Comparison of ENCODE assay signal across 7 mouse cellular contexts in genomic region chr16:17553910-17554685, GRCm38 (mm10). TPM values are rescaled to one million over a fixed set of nuclear protein-coding genes. Genes with fewer than 3 reads are reported as not detected.
DNase-seq lines count a peak whose midpoint lies in the region; ATAC-seq and TF ChIP-seq lines count a peak whose summit lies in the region.

No protein-coding gene starts in this region.

- peaks cover 6 to 30% of the 10 kb centered on the region in 2 experiments for H3K4me1 ChIP-seq in MEL (ENCODE audit: control insufficient read depth in 1 of 2, insufficient read depth in 2 of 2, low read length in 2 of 2)
- no peaks in the 10 kb centered on the region for H3K4me1 ChIP-seq in brown adipose tissue, adult 24 weeks (ENCODE audit: control insufficient read depth, insufficient read depth, insufficient read length, low read length)
- H3K4me1 ChIP-seq in heart, embryonic 14.5 days (ENCODE audit: control insufficient read depth in 2 of 2, insufficient read depth in 2 of 2, low read length in 2 of 2), result peaks cover 24 to 31% of the 10 kb centered on the region in 2 experiments
- H3K4me1 ChIP-seq in megakaryocyte, embryonic 14.5 days, result peaks cover 43% of the 10 kb centered on the region

- no peak for TF ChIP-seq RAD21 in MEL (IDR thresholded peaks at IDR 0.05; ENCODE audit: low read depth, low read length)

- no peaks in the 10 kb centered on the region for H3K79me2 ChIP-seq in MEL (ENCODE audit: control insufficient read depth, insufficient read depth, low read length, poor library complexity)

- no peak for TF ChIP-seq CTCF in MEL (IDR thresholded peaks at IDR 0.05 in 2 of 3, conservative IDR thresholded peaks at IDR 0.05 in 1 of 3; ENCODE audit: control insufficient read depth in 1 of 3, insufficient read depth in 1 of 3, low read depth in 2 of 3, low read length in 3 of 3, poor library complexity in 1 of 3, severe bottlenecking in 1 of 3)
- no peak for TF ChIP-seq CTCF in left cerebral cortex, adult 2 months (IDR thresholded peaks at IDR 0.05)

- peak overlapping the region; percentile 58 to 71 for H3K4me3 ChIP-seq in MEL (ENCODE audit: control insufficient read depth in 1 of 2, insufficient read depth in 1 of 2, low read depth in 2 of 2, low read length in 2 of 2)
- H3K4me3 ChIP-seq in brown adipose tissue, adult 24 weeks (ENCODE audit: insufficient read depth, low read depth, low read length), result peak overlapping the region; percentile 36
- H3K4me3 ChIP-seq in heart, embryonic 14.5 days (ENCODE audit: control insufficient read depth in 1 of 2, insufficient read depth in 1 of 2, low read depth in 1 of 2, low read length in 2 of 2), result peak overlapping the region; percentile 12 to 33
- peak overlapping the region; percentile 91 for H3K4me3 ChIP-seq in megakaryocyte, embryonic 14.5 days (replicated peaks)
- H3K4me3 ChIP-seq in left cerebral cortex, adult 2 months, result no peak overlapping the region

- H3K27ac ChIP-seq in MEL (ENCODE audit: control insufficient read depth, low read depth, low read length), result peak overlapping the region; percentile 86
- no peak overlapping the region for H3K27ac ChIP-seq in brown adipose tissue, adult 24 weeks (replicated peaks; ENCODE audit: low read depth, low read length)
- peak overlapping the region; percentile 77 to 83 for H3K27ac ChIP-seq in heart, embryonic 14.5 days (replicated peaks in 1 of 2; ENCODE audit: control insufficient read depth in 1 of 2, insufficient read depth in 1 of 2, low read depth in 2 of 2, low read length in 2 of 2)
- no peak overlapping the region for H3K27ac ChIP-seq in left cerebral cortex, adult 2 months

- peak in 1 of 2 experiments; percentile 59; a peak in 3 of 4 replicates for TF ChIP-seq POLR2A in MEL (IDR thresholded peaks at IDR 0.05; ENCODE audit: control insufficient read depth in 1 of 2, insufficient read depth in 1 of 2, low read depth in 1 of 2, low read length in 2 of 2, poor library complexity in 1 of 2)

- H3K4me2 ChIP-seq in heart, embryonic 14.5 days (ENCODE audit: low read length), result peak overlapping the region; percentile 62

- ATAC-seq in heart, embryonic 14.5 days (ENCODE audit: insufficient number of reproducible peaks, insufficient read depth, low FRiP score, low read depth), result peak; percentile 86

- TF ChIP-seq EP300 in MEL (IDR thresholded peaks at IDR 0.05; ENCODE audit: low read depth in 1 of 2, low read length in 2 of 2), result no peak

- DNase-seq in MEL (ENCODE audit: low read depth, low spot score), result peak; percentile 96
- DNase-seq in kidney, postnatal 25 days, result peak; percentile 80 to 93
- peak; percentile 92 for DNase-seq in splenic B cell, adult 2 months (ENCODE audit: low read depth, low spot score)
- DNase-seq in left cerebral cortex, adult 2 months (ENCODE audit: extremely low spot score in 1 of 2, low spot score in 2 of 2), result no peak

- H3K9me3 ChIP-seq in MEL (replicated peaks; ENCODE audit: insufficient read depth, low read length), result no peaks in the 10 kb centered on the region
- H3K9me3 ChIP-seq in heart, embryonic 14.5 days (ENCODE audit: control insufficient read depth, low read length), result no peaks in the 10 kb centered on the region
- H3K9me3 ChIP-seq in megakaryocyte, embryonic 14.5 days, result no peaks in the 10 kb centered on the region

- peak overlapping the region; percentile 63 for H3K9ac ChIP-seq in MEL (ENCODE audit: control insufficient read depth, low read depth, low read length, poor library complexity, severe bottlenecking)
- peak overlapping the region; percentile 44 for H3K9ac ChIP-seq in heart, embryonic 14.5 days (ENCODE audit: low read length)

- peaks cover 0 to 10% of the 10 kb centered on the region in 2 experiments; a peak in 2 of 4 replicates for H3K36me3 ChIP-seq in MEL (ENCODE audit: control insufficient read depth in 1 of 2, insufficient read depth in 2 of 2, low read length in 2 of 2)
- no peaks in the 10 kb centered on the region for H3K36me3 ChIP-seq in heart, embryonic 14.5 days (ENCODE audit: control insufficient read depth, insufficient read depth, low read length)
- H3K36me3 ChIP-seq in megakaryocyte, embryonic 14.5 days (replicated peaks; ENCODE audit: low read length), result no peaks in the 10 kb centered on the region
- no peaks in the 10 kb centered on the region for H3K36me3 ChIP-seq in splenic B cell, adult 2 months (ENCODE audit: control insufficient read depth, insufficient read depth, low read length, poor library complexity, severe bottlenecking)

- intact Hi-C loops in left cerebral cortex, adult 2 months (cut with DNase I), result loop anchor here (10.0 kb wide), 1 partner anchor 261 kb away; no protein-coding TSS in a partner anchor

- 7% methylated on average over 18 of the region's 18 CpGs for WGBS in heart, embryonic 14.5 days

- no peaks in the 10 kb centered on the region for H3K27me3 ChIP-seq in MEL (ENCODE audit: control insufficient read depth in 1 of 2, insufficient read depth in 2 of 2, low read length in 2 of 2)
- no peaks in the 10 kb centered on the region for H3K27me3 ChIP-seq in heart, embryonic 14.5 days (ENCODE audit: control insufficient read depth, insufficient read depth, low read length)
- peaks cover 46% of the 10 kb centered on the region for H3K27me3 ChIP-seq in megakaryocyte, embryonic 14.5 days (replicated peaks)
- no peaks in the 10 kb centered on the region for H3K27me3 ChIP-seq in splenic B cell, adult 2 months (ENCODE audit: control insufficient read depth, insufficient read depth, low read length, poor library complexity, severe bottlenecking)

TF ChIP-seq in MEL, 35 proteins besides CTCF, POLR2A, EP300 and RAD21 (continues in another document):
- TF ChIP-seq ZC3H11A (IDR thresholded peaks at IDR 0.05; ENCODE audit: low read depth, low read length) (no peak), ZNF384 (IDR thresholded peaks at IDR 0.05; ENCODE audit: low read depth, low read length) (no peak), BHLHE40 (IDR thresholded peaks at IDR 0.05; ENCODE audit: borderline replicate concordance, low read depth, low read length) (peak; percentile 66; the same call in 1 of the 2 replicates), MAFK (IDR thresholded peaks at IDR 0.05; ENCODE audit: borderline replicate concordance, low read depth, low read length) (no peak), UBTF (IDR thresholded peaks at IDR 0.05; ENCODE audit: borderline replicate concordance, insufficient read depth, low read depth, low read length) (no peak), MEF2A (IDR thresholded peaks at IDR 0.05; ENCODE audit: extremely low read depth, insufficient replicate concordance, low read depth, low read length, poor library complexity, severe bottlenecking) (no peak), RCOR1 (IDR thresholded peaks at IDR 0.05; ENCODE audit: low read depth, low read length) (no peak)

RNA-seq across cellular contexts. Expression of gene Lrrc74b, which starts 6.9 kb away (rescaled TPM):
- total RNA-seq in MEL (2012; rRNA removed), result 0.12 TPM in 1 of 2 replicates, not detected in the other
- polyA plus RNA-seq in MEL (2012; ENCODE audit: insufficient read depth in 1 of 2, insufficient read length in 2 of 2, low read depth in 1 of 2, low replicate concordance in 2 of 2, missing spikeins in 1 of 2), result under 1 TPM in 1 of 2 experiments, not detected in 1; 0.10 TPM
- 0.91 TPM in 1 of 2 replicates, not detected in the other for polyA plus RNA-seq in brown adipose tissue, adult 24 weeks (2012; ENCODE audit: insufficient read depth, insufficient read length, missing spikeins)
- 0.20 and 0.22 TPM in 2 replicates for polyA plus RNA-seq in heart, embryonic 14.5 days (2014; fragmentation: Nextera tagmentation; extraction: Ambion mirVana)
- not detected in 2 replicates for polyA plus RNA-seq in megakaryocyte, embryonic 14.5 days (2012; ENCODE audit: insufficient read depth, low replicate concordance)
- 1 to 10 TPM in 1 of 2 experiments, under 1 TPM in 1; 0.68 to 1.1 TPM for total RNA-seq in left cerebral cortex, adult 2 months (2021)

RNA-seq across cellular contexts. Expression of gene P2rx6, which starts 7.6 kb away (rescaled TPM):
- total RNA-seq in MEL (2012; rRNA removed), result 0.04 TPM in 1 of 2 replicates, not detected in the other
- polyA plus RNA-seq in MEL (2012; ENCODE audit: insufficient read depth in 1 of 2, insufficient read length in 2 of 2, low read depth in 1 of 2, low replicate concordance in 2 of 2, missing spikeins in 1 of 2), result under 1 TPM in 1 of 2 experiments, not detected in 1; 0.38 TPM
- 4.6 and 7.6 TPM in 2 replicates for polyA plus RNA-seq in brown adipose tissue, adult 24 weeks (2012; ENCODE audit: insufficient read depth, insufficient read length, missing spikeins)
- 0.65 and 0.67 TPM in 2 replicates for polyA plus RNA-seq in heart, embryonic 14.5 days (2014; fragmentation: Nextera tagmentation; extraction: Ambion mirVana)
- polyA plus RNA-seq in megakaryocyte, embryonic 14.5 days (2012; ENCODE audit: insufficient read depth, low replicate concordance), result 2.3 TPM in 1 of 2 replicates, not detected in the other
- 1 to 10 TPM in 1 of 2 experiments, under 1 TPM in 1; 0.68 to 1.0 TPM for total RNA-seq in left cerebral cortex, adult 2 months (2021)

RNA-seq across cellular contexts. Expression of gene Thap7, which starts 23.2 kb away (rescaled TPM):
- 53.6 and 65.5 TPM in 2 replicates for total RNA-seq in MEL (2012; rRNA removed)
- polyA plus RNA-seq in MEL (2012; ENCODE audit: insufficient read depth in 1 of 2, insufficient read length in 2 of 2, low read depth in 1 of 2, low replicate concordance in 2 of 2, missing spikeins in 1 of 2), result 10 to 100 TPM in 1 of 2 experiments, not detected in 1; 65.4 TPM
- 19.5 and 21.9 TPM in 2 replicates for polyA plus RNA-seq in brown adipose tissue, adult 24 weeks (2012; ENCODE audit: insufficient read depth, insufficient read length, missing spikeins)
- polyA plus RNA-seq in heart, embryonic 14.5 days (2014; fragmentation: Nextera tagmentation; extraction: Ambion mirVana), result 26.2 and 27.1 TPM in 2 replicates
- 163 and 262 TPM in 2 replicates for polyA plus RNA-seq in megakaryocyte, embryonic 14.5 days (2012; ENCODE audit: insufficient read depth, low replicate concordance)
- 10 to 100 TPM; 42.3 to 43.1 TPM for total RNA-seq in left cerebral cortex, adult 2 months (2021)

RNA-seq across cellular contexts. Expression of gene Slc7a4, which starts 28.9 kb away (rescaled TPM):
- total RNA-seq in MEL (2012; rRNA removed), result 15.4 and 23.1 TPM in 2 replicates
- polyA plus RNA-seq in MEL (2012; ENCODE audit: insufficient read depth in 1 of 2, insufficient read length in 2 of 2, low read depth in 1 of 2, low replicate concordance in 2 of 2, missing spikeins in 1 of 2), result 10 to 100 TPM in 1 of 2 experiments, not detected in 1; 23.6 TPM
- polyA plus RNA-seq in brown adipose tissue, adult 24 weeks (2012; ENCODE audit: insufficient read depth, insufficient read length, missing spikeins), result 1.5 TPM in 1 of 2 replicates, not detected in the other
- 10.9 and 12.8 TPM in 2 replicates for polyA plus RNA-seq in heart, embryonic 14.5 days (2014; fragmentation: Nextera tagmentation; extraction: Ambion mirVana)
- 0.32 and 1.0 TPM in 2 replicates for polyA plus RNA-seq in megakaryocyte, embryonic 14.5 days (2012; ENCODE audit: insufficient read depth, low replicate concordance)
- total RNA-seq in left cerebral cortex, adult 2 months (2021), result 10 to 100 TPM; 82.7 to 83.0 TPM

RNA-seq across cellular contexts. Expression of gene Lztr1, which starts 45.6 kb away (rescaled TPM):
- total RNA-seq in MEL (2012; rRNA removed), result 39.5 and 45.1 TPM in 2 replicates
- polyA plus RNA-seq in MEL (2012; ENCODE audit: insufficient read depth in 1 of 2, insufficient read length in 2 of 2, low read depth in 1 of 2, low replicate concordance in 2 of 2, missing spikeins in 1 of 2), result 10 to 100 TPM in 1 of 2 experiments, not detected in 1; 83.2 TPM
- polyA plus RNA-seq in brown adipose tissue, adult 24 weeks (2012; ENCODE audit: insufficient read depth, insufficient read length, missing spikeins), result 38.0 and 38.2 TPM in 2 replicates
- polyA plus RNA-seq in heart, embryonic 14.5 days (2014; fragmentation: Nextera tagmentation; extraction: Ambion mirVana), result 47.8 and 48.6 TPM in 2 replicates
- 8.5 and 18.4 TPM in 2 replicates for polyA plus RNA-seq in megakaryocyte, embryonic 14.5 days (2012; ENCODE audit: insufficient read depth, low replicate concordance)
- 100 to 1,000 TPM; 182 to 193 TPM for total RNA-seq in left cerebral cortex, adult 2 months (2021)

Comparison
In these comparisons a context has a peak if more than half of its experiments do, and no peak if none do; other contexts are left out.
1. DNase-seq: peak in MEL (single experiment), kidney, postnatal 25 days (2 of 2) and splenic B cell, adult 2 months (single experiment); none in left cerebral cortex, adult 2 months (0 of 2).
2. H3K27ac ChIP-seq: peak in MEL (single experiment) and heart, embryonic 14.5 days (2 of 2); none in brown adipose tissue, adult 24 weeks (single experiment) and left cerebral cortex, adult 2 months (single experiment).